15 mouse cellular contexts compared by ENCODE assay signal in the genomic region with DNA sequence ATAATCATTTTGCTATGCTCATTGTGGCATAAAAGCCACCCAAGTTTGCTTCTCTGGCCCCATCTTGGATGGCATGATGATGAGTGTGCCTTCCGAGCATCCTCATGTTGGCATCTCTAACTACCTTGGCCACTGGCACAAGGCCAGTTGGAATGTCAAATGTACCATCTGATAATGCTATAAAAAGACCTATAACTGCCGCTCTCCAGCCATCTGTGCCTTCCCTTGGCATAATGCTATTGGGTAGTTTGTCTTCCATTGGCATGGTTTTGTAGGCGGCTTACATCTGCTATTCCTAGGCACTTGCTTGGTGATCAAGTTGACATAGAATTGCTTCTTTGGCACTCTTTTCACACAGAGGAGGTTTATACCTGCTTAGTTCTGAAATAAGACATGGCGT.
DNase-seq lines count a peak whose midpoint lies in the region; ATAC-seq and TF ChIP-seq lines count a peak whose summit lies in the region.
"Had no signal": no experiment of that assay in that cellular context is flagged by ENCODE, and none has a peak within 500 bp of the region (broad histone marks: within the 10 kb centered on the region; RNA-seq: fewer than 3 reads in every experiment).

No protein-coding gene starts in this region.

- no peak overlapping the region for H3K27ac ChIP-seq in left cerebral cortex, adult 2 months
- H3K27ac ChIP-seq in intestine, postnatal 0 days (ENCODE audit: low read depth, low read length), result no peak overlapping the region
- H3K27ac ChIP-seq: embryonic facial prominence, embryonic 13.5 days; gastrocnemius, adult 2 months; hindbrain, embryonic 14.5 days; limb, embryonic 13.5 days; lung, embryonic 15.5 days had no signal

- DNase-seq in left cerebral cortex, adult 11 months (ENCODE audit: low spot score), result peak; percentile 4
- no peak for DNase-seq in left cerebral cortex, adult 2 months (ENCODE audit: extremely low spot score in 1 of 2, low spot score in 2 of 2)
- peak; percentile 93 to 94 for DNase-seq in cerebellum, postnatal 10 days
- peak; percentile 4 to 16 for DNase-seq in layer of hippocampus, postnatal 10 days (ENCODE audit: low spot score in 2 of 2)
- peak; percentile 36 for DNase-seq in telencephalon, adult 2 months (ENCODE audit: low read depth, low spot score)
- no peak for DNase-seq in neural tube, embryonic 10.5 days (ENCODE audit: extremely low spot score, low spot score)
- no peak for DNase-seq in retina, postnatal 1 day
- DNase-seq: gastrocnemius, adult 2 months had no signal

- H3K36me3 ChIP-seq in intestine, postnatal 0 days (ENCODE audit: control insufficient read depth, insufficient read depth), result no peaks in the 10 kb centered on the region
- H3K36me3 ChIP-seq: embryonic facial prominence, embryonic 13.5 days; heart, embryonic 12.5 days; limb, embryonic 13.5 days; lung, embryonic 15.5 days had no signal

- H3K4me3 ChIP-seq in left cerebral cortex, adult 2 months, result no peak overlapping the region
- no peak overlapping the region for H3K4me3 ChIP-seq in intestine, postnatal 0 days (ENCODE audit: low read depth, low read length)
- H3K4me3 ChIP-seq: embryonic facial prominence, embryonic 13.5 days; gastrocnemius, adult 2 months; heart, embryonic 12.5 days; limb, embryonic 13.5 days; lung, embryonic 15.5 days had no signal

- no peak for TF ChIP-seq CTCF in left cerebral cortex, adult 2 months (IDR thresholded peaks at IDR 0.05)
- no peak for TF ChIP-seq CTCF in intestine, postnatal 0 days (IDR thresholded peaks at IDR 0.05; ENCODE audit: low read depth)

- H3K9ac ChIP-seq in intestine, postnatal 0 days (ENCODE audit: low read depth, low read length), result no peak overlapping the region
- H3K9ac ChIP-seq: embryonic facial prominence, embryonic 13.5 days; heart, embryonic 12.5 days; hindbrain, embryonic 14.5 days; limb, embryonic 13.5 days; lung, embryonic 15.5 days had no signal

- H3K4me2 ChIP-seq in intestine, postnatal 0 days (replicated peaks; ENCODE audit: low read depth), result no peak overlapping the region
- H3K4me2 ChIP-seq: embryonic facial prominence, embryonic 13.5 days; heart, embryonic 12.5 days; hindbrain, embryonic 14.5 days; limb, embryonic 13.5 days; lung, embryonic 15.5 days; midbrain, embryonic 11.5 days had no signal

- no peak for ATAC-seq in intestine, postnatal 0 days

- WGBS in intestine, postnatal 0 days, result 91% methylated on average over 4 of the region's 4 CpGs

- H3K27me3 ChIP-seq in intestine, postnatal 0 days (replicated peaks; ENCODE audit: control insufficient read depth, insufficient read depth, low read length), result no peaks in the 10 kb centered on the region
- H3K27me3 ChIP-seq: embryonic facial prominence, embryonic 13.5 days; heart, embryonic 12.5 days; limb, embryonic 13.5 days; lung, embryonic 15.5 days had no signal

- intact Hi-C loops in left cerebral cortex, adult 2 months (cut with DNase I), result no loop called here

- H3K4me1 ChIP-seq in intestine, postnatal 0 days (replicated peaks; ENCODE audit: control insufficient read depth, insufficient read depth, low read length), result no peaks in the 10 kb centered on the region
- H3K4me1 ChIP-seq: embryonic facial prominence, embryonic 13.5 days; heart, embryonic 12.5 days; limb, embryonic 13.5 days; lung, embryonic 15.5 days had no signal

- H3K9me3 ChIP-seq in intestine, postnatal 0 days (ENCODE audit: control insufficient read depth), result no peaks in the 10 kb centered on the region
- H3K9me3 ChIP-seq: embryonic facial prominence, embryonic 13.5 days; lung, embryonic 15.5 days had no signal

Comparison
In these comparisons a context has a peak if more than half of its experiments do, and no peak if none do; other contexts are left out.
1. DNase-seq: peak in left cerebral cortex, adult 11 months (single experiment), cerebellum, postnatal 10 days (2 of 2), layer of hippocampus, postnatal 10 days (2 of 2) and telencephalon, adult 2 months (single experiment); none in left cerebral cortex, adult 2 months (0 of 2), neural tube, embryonic 10.5 days (single experiment) and retina, postnatal 1 day (single experiment).